Mouse (Mus musculus): ENCODE results near the gene Zfyve9. TPM values are rescaled to one million over a fixed set of nuclear protein-coding genes. Genes with fewer than 3 reads are reported as not detected.

Zfyve9 gene
- 0.03 and 0.05 TPM in 2 replicates for polyA plus RNA-seq (2012)

GRCm38 (mm10) chr4:108780057-108780863, at the start of gene Zfyve9:
Gene Zfyve9, minus strand, starts transcription at chr4:108780798.

GRCm38 (mm10) chr4:108719349-108719748, 61.2 kb downstream of the Zfyve9 start, which contains the start of gene 3110021N24Rik:
Gene 3110021N24Rik, plus strand, starts transcription at chr4:108719649.

GRCm38 (mm10) chr4:108619587-108620341, 160.8 kb downstream of the Zfyve9 start, which contains the start of gene Cc2d1b:
Gene Cc2d1b, plus strand, starts transcription at chr4:108619940.

Other genes with a start within 250 kb of the Zfyve9 start
- 2.3 and 4.1 TPM in 2 replicates for gene Prpf38a, start 201.5 kb downstream of the Zfyve9 start, polyA plus RNA-seq (2012)
- 19.5 and 24.8 TPM in 2 replicates for gene Orc1, start 201.4 kb downstream of the Zfyve9 start, polyA plus RNA-seq (2012)
- gene Cc2d1b, start 160.9 kb downstream of the Zfyve9 start, polyA plus RNA-seq (2012), result 91.3 and 120 TPM in 2 replicates
- gene 3110021N24Rik, start 61.1 kb downstream of the Zfyve9 start, polyA plus RNA-seq (2012), result not detected in 2 replicates
- gene Btf3l4, start 52.8 kb upstream of the Zfyve9 start, polyA plus RNA-seq (2012), result 7.1 and 8.3 TPM in 2 replicates
- gene Txndc12, start 53.8 kb upstream of the Zfyve9 start, polyA plus RNA-seq (2012), result 12.2 and 17.6 TPM in 2 replicates
- gene Kti12, start 67.0 kb upstream of the Zfyve9 start, polyA plus RNA-seq (2012), result 72.4 and 73.7 TPM in 2 replicates
- gene A730015C16Rik, start 67.8 kb upstream of the Zfyve9 start, polyA plus RNA-seq (2012), result 0.25 and 0.47 TPM in 2 replicates
- gene Rab3b, start 98.3 kb upstream of the Zfyve9 start, polyA plus RNA-seq (2012), result 0.06 TPM in 1 of 2 replicates, not detected in the other
- gene Nrd1, start 219.9 kb upstream of the Zfyve9 start, polyA plus RNA-seq (2012), result 24.6 and 28.8 TPM in 2 replicates